Mouse (Mus musculus) bone marrow macrophage, adult 2 months (primary cell): Measurements from ENCODE around the gene Sez6.

ENCODE experiments used
- CTCF ChIP-seq: IDR thresholded peaks from 2 replicates; pipeline ENCODE4 v1.5.1; 2012; ENCODE audit warnings: low read depth, mild to moderate bottlenecking, low read length, moderate library complexity
- POLR2A ChIP-seq: IDR thresholded peaks from 2 replicates; pipeline ENCODE4 v1.6.1; 2012; ENCODE audit warnings: mild to moderate bottlenecking, low read depth, low read length, borderline replicate concordance

DNA sequence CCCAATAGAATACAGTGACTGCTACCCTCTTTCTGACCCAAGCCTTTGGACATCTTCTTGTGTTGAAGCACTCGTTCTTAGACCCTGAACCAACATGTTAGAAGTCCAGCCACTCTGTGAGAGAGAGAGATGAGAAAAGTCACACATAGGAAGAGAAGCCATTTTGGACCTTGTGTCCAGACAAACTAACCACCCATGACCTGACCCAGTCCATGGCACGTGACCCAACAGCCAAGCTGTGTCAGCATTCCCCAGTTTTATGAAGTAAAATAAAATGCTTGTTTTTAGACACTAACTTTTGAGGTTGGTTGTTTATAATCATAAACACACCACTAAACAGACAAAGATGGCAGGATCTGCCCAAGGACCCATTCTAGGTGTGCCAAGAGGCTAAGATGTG is 35.6 kb upstream of the Sez6 start:
- TF ChIP-seq CTCF (no peak), POLR2A (no peak)
